Mouse (Mus musculus): ENCODE data around the gene Dph1. TPM values are rescaled to one million over a fixed set of nuclear protein-coding genes. Genes with fewer than 3 reads are reported as not detected.
A peak's percentile ranks its signal among the peaks of the same experiment; 100 is the strongest.

The Dph1 gene
- polyA plus RNA-seq, 1 experiment from 2014 or later: 26.3 TPM

DNA sequence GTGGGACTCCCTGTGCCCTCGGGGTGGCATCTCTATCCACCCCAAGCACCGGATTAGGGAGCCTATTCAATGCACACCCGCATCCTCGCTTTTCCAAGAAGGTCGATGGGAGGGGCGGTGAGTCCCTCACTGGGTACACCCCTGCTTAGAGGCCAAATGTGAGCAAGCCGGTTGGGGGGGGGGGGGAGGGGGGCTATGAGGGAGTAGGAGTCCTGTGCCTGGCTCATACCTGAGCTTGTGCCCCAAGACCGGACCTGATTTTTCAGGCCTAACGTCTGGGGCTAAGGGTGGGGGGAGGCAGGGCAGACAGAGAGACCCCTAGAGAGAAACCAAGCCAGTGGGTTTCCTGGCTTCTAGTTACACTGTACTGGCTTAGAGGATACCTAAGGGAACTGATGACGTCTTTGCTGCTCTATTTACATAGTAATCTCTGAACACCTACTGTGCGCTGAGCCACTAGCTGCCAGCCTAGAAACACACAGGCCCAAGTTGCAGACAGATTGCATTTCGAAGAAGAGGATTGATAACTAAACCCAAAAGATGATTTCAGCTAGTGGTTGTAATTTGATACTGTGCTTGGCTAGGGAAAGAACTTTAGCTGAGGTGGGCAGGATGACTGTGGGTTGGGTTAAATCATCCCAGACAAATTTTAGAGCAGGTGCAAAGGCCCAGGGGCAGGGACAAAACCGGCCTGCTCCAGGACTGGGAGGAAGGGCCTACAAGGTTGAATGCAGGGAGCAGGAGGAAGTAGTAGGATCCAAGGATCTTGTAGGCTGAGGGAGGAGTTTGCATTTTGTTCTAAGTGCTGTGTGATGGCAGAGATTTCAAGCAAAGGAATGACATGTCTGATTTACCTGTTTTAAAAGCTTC, 23.3 kb upstream of the Dph1 start:
- TF ChIP-seq CTCF (IDR thresholded peaks at IDR 0.05; ENCODE audit: low read depth): no peak
- no peak for DNase-seq (ENCODE audit: low spot score)
- H3K27me3 ChIP-seq (ENCODE audit: insufficient read depth, low read length): no peaks in the 10 kb centered on the region
- WGBS: 27% methylated on average over 13 of the region's 13 CpGs
- no peaks in the 10 kb centered on the region for H3K9me3 ChIP-seq (replicated peaks; ENCODE audit: low read length)
- H3K4me2 ChIP-seq (ENCODE audit: low read length): peak overlapping the region; percentile 64
- H3K36me3 ChIP-seq (ENCODE audit: insufficient read depth, low read length): no peaks in the 10 kb centered on the region
- H3K4me3 ChIP-seq (replicated peaks; ENCODE audit: low read depth, low read length): peak overlapping the region; percentile 20; the same call in 1 of the 2 replicates
- H3K27ac ChIP-seq: peak overlapping the region; percentile 87
- H3K4me1 ChIP-seq (replicated peaks; ENCODE audit: insufficient read depth, low read length): peaks cover 15% of the 10 kb centered on the region; the same call in 1 of the 2 replicates
- H3K9ac ChIP-seq (ENCODE audit: low read depth, low read length): peak overlapping the region; percentile 66
- peak; percentile 18 for ATAC-seq (replicated peaks; ENCODE audit: low FRiP score, low read depth)

DNA sequence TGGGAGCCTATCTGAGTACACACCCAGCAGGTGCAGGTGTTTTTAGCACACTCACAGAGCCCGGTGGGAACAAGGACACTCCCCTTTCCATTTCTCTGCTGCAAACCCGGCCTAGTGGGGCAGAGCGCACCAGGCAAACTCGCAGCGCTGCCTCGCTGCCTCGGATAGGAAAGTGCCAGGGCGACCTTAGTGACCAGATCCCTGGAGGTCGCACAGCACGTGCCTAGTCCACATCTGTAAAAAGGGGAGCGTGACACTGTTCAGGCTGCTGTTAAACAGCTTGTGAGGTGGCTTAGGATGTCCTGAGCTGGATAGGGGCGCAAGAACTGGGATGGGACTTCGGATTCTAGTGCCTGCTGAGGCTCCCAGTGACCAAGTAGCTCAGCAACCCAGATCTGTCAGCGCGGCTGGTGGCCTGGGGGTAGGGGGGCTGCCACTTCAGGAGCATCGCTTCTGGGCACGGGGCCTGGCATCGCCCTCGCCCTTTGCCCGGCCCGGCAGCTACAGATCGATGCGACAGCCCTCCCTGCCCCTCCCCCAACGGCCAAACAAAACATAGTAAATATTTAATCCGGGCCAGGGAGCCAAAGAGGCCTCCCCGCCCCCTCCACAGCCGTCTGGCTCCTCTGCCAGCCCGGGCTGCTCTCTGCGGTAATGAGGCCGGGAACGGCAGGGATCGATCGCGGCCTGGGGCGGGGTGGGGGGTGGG, 22.5 kb upstream of the Dph1 start:
- Histone ChIP-seq H3K9me3 (replicated peaks; ENCODE audit: low read length) (no peaks in the 10 kb centered on the region), H3K4me1 (replicated peaks; ENCODE audit: insufficient read depth, low read length) (peaks cover 15% of the 10 kb centered on the region; the same call in 1 of the 2 replicates), H3K27me3 (ENCODE audit: insufficient read depth, low read length) (no peaks in the 10 kb centered on the region), H3K4me3 (replicated peaks; ENCODE audit: low read depth, low read length) (peak overlapping the region; percentile 20; the same call in 1 of the 2 replicates), H3K27ac (peak overlapping the region; percentile 87), H3K36me3 (ENCODE audit: insufficient read depth, low read length) (no peaks in the 10 kb centered on the region), H3K4me2 (ENCODE audit: low read length) (peak overlapping the region; percentile 64), H3K9ac (ENCODE audit: low read depth, low read length) (peak overlapping the region; percentile 66)
- DNase-seq (ENCODE audit: low spot score) (peak; percentile 65), ATAC-seq (replicated peaks; ENCODE audit: low FRiP score, low read depth) (peak; percentile 61)
- WGBS: 10% methylated on average over 35 of the region's 35 CpGs
- no peak for TF ChIP-seq CTCF (IDR thresholded peaks at IDR 0.05; ENCODE audit: low read depth)

DNA sequence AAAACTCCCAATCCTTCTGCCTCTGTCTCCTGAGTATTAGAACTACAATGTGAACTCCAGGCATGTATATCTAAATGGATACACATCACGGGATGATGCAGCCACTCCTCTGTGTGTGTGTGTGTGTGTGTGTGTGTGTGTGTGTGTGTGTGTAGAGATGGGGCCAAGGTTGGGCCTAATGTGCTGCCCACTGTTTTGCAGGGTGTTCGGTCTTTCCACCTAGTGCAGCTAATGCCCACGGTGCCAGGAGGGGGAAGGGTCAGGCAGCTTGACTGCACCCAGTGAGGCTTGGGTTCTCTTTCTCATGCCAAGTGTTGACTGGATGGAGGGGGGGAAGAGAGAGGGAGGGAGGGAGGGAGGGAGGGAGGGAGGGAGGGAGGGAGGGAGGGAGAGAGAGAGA, 21.8 kb upstream of the Dph1 start:
- ATAC-seq (replicated peaks; ENCODE audit: low FRiP score, low read depth): 0 out of 2 replicates have a peak, but pooled peaks have one; percentile 41
- no peak for TF ChIP-seq CTCF (IDR thresholded peaks at IDR 0.05; ENCODE audit: low read depth)
- H3K27me3 ChIP-seq (ENCODE audit: insufficient read depth, low read length): no peaks in the 10 kb centered on the region
- 60% methylated on average over 3 of the region's 3 CpGs for WGBS
- no peaks in the 10 kb centered on the region for H3K36me3 ChIP-seq (ENCODE audit: insufficient read depth, low read length)
- H3K9me3 ChIP-seq (replicated peaks; ENCODE audit: low read length): no peaks in the 10 kb centered on the region
- H3K4me2 ChIP-seq (ENCODE audit: low read length): no peak overlapping the region
- DNase-seq (ENCODE audit: low spot score): no peak
- H3K27ac ChIP-seq: 0 out of 2 replicates have a peak overlapping the region, but pooled peaks have one; percentile 54
- peaks cover 15% of the 10 kb centered on the region; the same call in 1 of the 2 replicates for H3K4me1 ChIP-seq (replicated peaks; ENCODE audit: insufficient read depth, low read length)
- H3K4me3 ChIP-seq (replicated peaks; ENCODE audit: low read depth, low read length): no peak overlapping the region
- H3K9ac ChIP-seq (ENCODE audit: low read depth, low read length): no peak overlapping the region

DNA sequence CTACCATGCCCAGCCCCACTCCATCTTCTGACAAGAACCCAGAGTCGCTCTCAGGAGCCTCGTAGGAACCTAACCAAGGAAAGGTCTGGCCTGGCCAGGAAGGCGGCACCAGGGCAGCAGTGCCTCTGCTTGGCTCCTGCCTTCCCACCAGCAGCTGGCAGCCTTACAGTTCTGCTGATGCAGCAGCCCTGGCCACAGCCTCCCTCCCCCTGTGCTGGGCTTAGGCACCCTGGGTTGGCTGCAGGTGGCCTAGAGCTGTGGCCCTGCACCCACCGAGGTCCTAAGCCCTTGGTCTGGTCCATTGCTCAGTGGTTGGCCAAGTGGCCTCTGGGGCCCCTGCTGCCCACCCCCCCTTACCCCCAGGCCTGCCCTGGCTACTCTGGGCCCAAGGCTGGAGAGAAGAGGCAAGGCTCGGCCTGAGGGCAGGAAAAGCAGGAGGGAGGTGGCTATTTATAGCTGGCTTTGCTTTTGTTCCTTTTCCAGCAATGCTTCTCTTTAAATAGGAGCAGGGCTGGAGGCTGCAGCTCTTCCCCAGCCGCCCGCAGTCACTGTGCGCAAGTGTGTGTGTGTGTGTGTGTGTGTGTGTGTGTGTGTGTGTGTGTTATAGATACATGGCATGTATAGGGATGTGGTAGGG, 21.1 kb upstream of the Dph1 start:
- ATAC-seq (replicated peaks; ENCODE audit: low FRiP score, low read depth): no peak
- Histone ChIP-seq H3K27me3 (ENCODE audit: insufficient read depth, low read length) (no peaks in the 10 kb centered on the region), H3K4me3 (replicated peaks; ENCODE audit: low read depth, low read length) (no peak overlapping the region), H3K9me3 (replicated peaks; ENCODE audit: low read length) (no peaks in the 10 kb centered on the region), H3K4me1 (replicated peaks; ENCODE audit: insufficient read depth, low read length) (peaks cover 15% of the 10 kb centered on the region; the same call in 1 of the 2 replicates), H3K36me3 (ENCODE audit: insufficient read depth, low read length) (no peaks in the 10 kb centered on the region), H3K27ac (peak overlapping the region; percentile 72), H3K9ac (ENCODE audit: low read depth, low read length) (no peak overlapping the region), H3K4me2 (ENCODE audit: low read length) (no peak overlapping the region)
- whole genome bisulfite sequencing: 47% methylated on average over 8 of the region's 8 CpGs
- TF ChIP-seq CTCF (IDR thresholded peaks at IDR 0.05; ENCODE audit: low read depth): no peak
- DNase-seq (ENCODE audit: low spot score): no peak

DNA sequence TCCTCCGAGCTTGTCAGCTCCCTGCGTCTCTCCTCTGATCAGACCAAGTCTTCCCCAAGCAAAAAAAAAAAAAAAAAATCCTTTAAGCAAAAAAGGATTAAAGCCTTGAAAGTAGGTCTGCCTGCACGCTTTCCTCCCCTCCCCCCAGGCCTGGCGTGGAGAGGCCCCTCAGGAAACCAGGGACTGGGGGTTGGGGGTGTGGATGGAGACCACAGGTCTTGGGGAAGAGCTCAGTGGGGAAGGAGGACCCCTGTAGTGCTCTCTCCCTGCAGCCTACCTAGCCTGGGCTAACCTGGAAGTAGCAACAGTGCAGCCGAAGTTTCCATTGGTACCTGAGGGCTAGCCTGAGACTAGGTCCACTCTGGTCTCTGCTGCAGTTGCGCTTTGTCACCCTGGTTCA, 19.7 kb upstream of the Dph1 start:
- H3K4me3 ChIP-seq (replicated peaks; ENCODE audit: low read depth, low read length): no peak overlapping the region
- WGBS: 69% methylated on average over 6 of the region's 6 CpGs
- H3K27me3 ChIP-seq (ENCODE audit: insufficient read depth, low read length): no peaks in the 10 kb centered on the region
- no peak for DNase-seq (ENCODE audit: low spot score)
- peaks cover 15% of the 10 kb centered on the region; the same call in 1 of the 2 replicates for H3K4me1 ChIP-seq (replicated peaks; ENCODE audit: insufficient read depth, low read length)
- H3K9ac ChIP-seq (ENCODE audit: low read depth, low read length): no peak overlapping the region
- no peaks in the 10 kb centered on the region for H3K36me3 ChIP-seq (ENCODE audit: insufficient read depth, low read length)
- ATAC-seq (replicated peaks; ENCODE audit: low FRiP score, low read depth): no peak
- TF ChIP-seq CTCF (IDR thresholded peaks at IDR 0.05; ENCODE audit: low read depth): no peak
- H3K4me2 ChIP-seq (ENCODE audit: low read length): no peak overlapping the region
- H3K27ac ChIP-seq: no peak overlapping the region
- no peaks in the 10 kb centered on the region for H3K9me3 ChIP-seq (replicated peaks; ENCODE audit: low read length)

DNA sequence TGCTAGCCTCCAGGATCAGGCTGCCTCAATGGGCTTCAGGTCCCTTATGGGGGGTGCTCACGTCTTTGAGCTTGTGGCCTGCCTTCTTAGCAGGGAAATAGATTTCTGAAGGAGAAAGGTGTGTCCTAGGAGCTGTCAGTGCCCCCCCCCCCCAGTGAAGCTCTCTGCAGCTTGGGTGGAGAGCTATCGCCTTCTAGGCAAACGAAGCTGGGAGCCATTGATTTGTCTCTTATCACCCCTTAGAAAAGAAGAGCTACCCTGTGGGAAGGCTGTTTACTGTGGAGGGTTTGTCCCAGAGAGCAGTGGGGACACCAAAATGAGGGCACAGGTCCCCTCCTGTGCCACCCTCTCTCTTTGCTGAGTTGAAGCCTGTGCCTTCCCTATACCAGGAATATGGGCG, 19.1 kb upstream of the Dph1 start:
- no peaks in the 10 kb centered on the region for H3K9me3 ChIP-seq (replicated peaks; ENCODE audit: low read length)
- DNase-seq (ENCODE audit: low spot score) (no peak), ATAC-seq (replicated peaks; ENCODE audit: low FRiP score, low read depth) (no peak)
- no peak overlapping the region for H3K27ac ChIP-seq
- H3K4me2 ChIP-seq (ENCODE audit: low read length): no peak overlapping the region
- H3K4me1 ChIP-seq (replicated peaks; ENCODE audit: insufficient read depth, low read length): peaks cover 12% of the 10 kb centered on the region; the same call in 1 of the 2 replicates
- WGBS: 89% methylated on average over 4 of the region's 4 CpGs
- H3K36me3 ChIP-seq (ENCODE audit: insufficient read depth, low read length): no peaks in the 10 kb centered on the region
- H3K4me3 ChIP-seq (replicated peaks; ENCODE audit: low read depth, low read length): no peak overlapping the region
- H3K27me3 ChIP-seq (ENCODE audit: insufficient read depth, low read length): no peaks in the 10 kb centered on the region
- H3K9ac ChIP-seq (ENCODE audit: low read depth, low read length): no peak overlapping the region
- no peak for TF ChIP-seq CTCF (IDR thresholded peaks at IDR 0.05; ENCODE audit: low read depth)

All from kidney, postnatal 0 days (tissue).